Mouse (Mus musculus): ENCODE results near the gene Rnf180. TPM values are rescaled to one million over a fixed set of nuclear protein-coding genes. Genes with fewer than 3 reads are reported as not detected.

The Rnf180 gene
- total and polyA plus RNA-seq, 2 experiments, result 0.20 to 0.74 TPM

- no peak overlapping the region for H3K27ac ChIP-seq (replicated peaks; ENCODE audit: insufficient read depth, low read depth, low read length)
- TF ChIP-seq POLR2A (IDR thresholded peaks at IDR 0.05; ENCODE audit: extremely low read depth, insufficient read depth, low read length) (no peak), CTCF (IDR thresholded peaks at IDR 0.05; ENCODE audit: low read depth, low read length) (no peak)
- H3K36me3 ChIP-seq (ENCODE audit: control insufficient read depth, insufficient read depth, low read length), result no peaks in the 10 kb centered on the region
- no peaks in the 10 kb centered on the region for H3K4me1 ChIP-seq (ENCODE audit: control insufficient read depth, insufficient read depth, low read length)
- WGBS, result 30% methylated on average over 4 of the region's 4 CpGs
- H3K79me2 ChIP-seq (ENCODE audit: control insufficient read depth, insufficient read depth, low read length), result no peaks in the 10 kb centered on the region
- H3K27me3 ChIP-seq (ENCODE audit: control insufficient read depth, insufficient read depth, low read length), result peaks cover 11% of the 10 kb centered on the region
- no peak overlapping the region for H3K9ac ChIP-seq (ENCODE audit: low read depth, low read length)
- no peak overlapping the region for H3K4me3 ChIP-seq (ENCODE audit: insufficient read depth, low read depth, low read length)
- peak; percentile 3 for DNase-seq (ENCODE audit: extremely low read depth, low read depth, low spot score)
Observed at GRCm38 (mm10) chr13:105291816-105292215, 2.8 kb downstream of the Rnf180 start.

GRCm38 (mm10) chr13:105290594-105290993 lies 4.0 kb downstream of the Rnf180 start:
- WGBS, result 83% methylated on average over 2 of the region's 2 CpGs
- no peak for DNase-seq (ENCODE audit: extremely low read depth, low read depth, low spot score)
- no peaks in the 10 kb centered on the region for H3K79me2 ChIP-seq (ENCODE audit: control insufficient read depth, insufficient read depth, low read length)
- H3K4me1 ChIP-seq (ENCODE audit: control insufficient read depth, insufficient read depth, low read length), result no peaks in the 10 kb centered on the region
- H3K27me3 ChIP-seq (ENCODE audit: control insufficient read depth, insufficient read depth, low read length), result peaks cover 11% of the 10 kb centered on the region
- TF ChIP-seq CTCF (IDR thresholded peaks at IDR 0.05; ENCODE audit: low read depth, low read length) (no peak), POLR2A (IDR thresholded peaks at IDR 0.05; ENCODE audit: extremely low read depth, insufficient read depth, low read length) (no peak)
- no peak overlapping the region for H3K4me3 ChIP-seq (ENCODE audit: insufficient read depth, low read depth, low read length)
- no peaks in the 10 kb centered on the region for H3K36me3 ChIP-seq (ENCODE audit: control insufficient read depth, insufficient read depth, low read length)
- H3K27ac ChIP-seq (replicated peaks; ENCODE audit: insufficient read depth, low read depth, low read length), result no peak overlapping the region
- no peak overlapping the region for H3K9ac ChIP-seq (ENCODE audit: low read depth, low read length)

- 84% methylated on average over 5 of the region's 5 CpGs for WGBS
- Histone ChIP-seq H3K36me3 (ENCODE audit: control insufficient read depth, insufficient read depth, low read length) (no peaks in the 10 kb centered on the region), H3K79me2 (ENCODE audit: control insufficient read depth, insufficient read depth, low read length) (no peaks in the 10 kb centered on the region), H3K4me3 (ENCODE audit: insufficient read depth, low read depth, low read length) (no peak overlapping the region), H3K27ac (replicated peaks; ENCODE audit: insufficient read depth, low read depth, low read length) (no peak overlapping the region), H3K4me1 (ENCODE audit: control insufficient read depth, insufficient read depth, low read length) (no peaks in the 10 kb centered on the region), H3K27me3 (ENCODE audit: control insufficient read depth, insufficient read depth, low read length) (peaks cover 11% of the 10 kb centered on the region), H3K9ac (ENCODE audit: low read depth, low read length) (no peak overlapping the region)
- DNase-seq (ENCODE audit: extremely low read depth, low read depth, low spot score), result no peak
- TF ChIP-seq CTCF (IDR thresholded peaks at IDR 0.05; ENCODE audit: low read depth, low read length) (no peak), POLR2A (IDR thresholded peaks at IDR 0.05; ENCODE audit: extremely low read depth, insufficient read depth, low read length) (no peak)
Observed at GRCm38 (mm10) chr13:105290021-105290420, 4.6 kb downstream of the Rnf180 start.

- Histone ChIP-seq H3K27ac (replicated peaks; ENCODE audit: insufficient read depth, low read depth, low read length) (no peak overlapping the region), H3K79me2 (ENCODE audit: control insufficient read depth, insufficient read depth, low read length) (no peaks in the 10 kb centered on the region), H3K36me3 (ENCODE audit: control insufficient read depth, insufficient read depth, low read length) (no peaks in the 10 kb centered on the region), H3K27me3 (ENCODE audit: control insufficient read depth, insufficient read depth, low read length) (no peaks in the 10 kb centered on the region), H3K4me1 (ENCODE audit: control insufficient read depth, insufficient read depth, low read length) (no peaks in the 10 kb centered on the region; the same call in 1 of the 2 replicates), H3K9ac (ENCODE audit: low read depth, low read length) (no peak overlapping the region), H3K4me3 (ENCODE audit: insufficient read depth, low read depth, low read length) (no peak overlapping the region)
- 86% methylated on average over 8 of the region's 8 CpGs for WGBS
- DNase-seq (ENCODE audit: extremely low read depth, low read depth, low spot score), result no peak
- TF ChIP-seq CTCF (IDR thresholded peaks at IDR 0.05; ENCODE audit: low read depth, low read length) (no peak), POLR2A (IDR thresholded peaks at IDR 0.05; ENCODE audit: extremely low read depth, insufficient read depth, low read length) (no peak)
Observed at GRCm38 (mm10) chr13:105279397-105280018, 15.1 kb downstream of the Rnf180 start.

- Histone ChIP-seq H3K79me2 (ENCODE audit: control insufficient read depth, insufficient read depth, low read length) (no peaks in the 10 kb centered on the region), H3K9ac (ENCODE audit: low read depth, low read length) (no peak overlapping the region), H3K4me3 (ENCODE audit: insufficient read depth, low read depth, low read length) (no peak overlapping the region), H3K36me3 (ENCODE audit: control insufficient read depth, insufficient read depth, low read length) (no peaks in the 10 kb centered on the region), H3K27ac (replicated peaks; ENCODE audit: insufficient read depth, low read depth, low read length) (no peak overlapping the region), H3K27me3 (ENCODE audit: control insufficient read depth, insufficient read depth, low read length) (no peaks in the 10 kb centered on the region), H3K4me1 (ENCODE audit: control insufficient read depth, insufficient read depth, low read length) (no peaks in the 10 kb centered on the region)
- no peak for TF ChIP-seq POLR2A (IDR thresholded peaks at IDR 0.05; ENCODE audit: extremely low read depth, insufficient read depth, low read length)
- no peak for TF ChIP-seq CTCF (IDR thresholded peaks at IDR 0.05; ENCODE audit: low read depth, low read length)
- 90% methylated on average over 8 of the region's 8 CpGs for WGBS
- DNase-seq (ENCODE audit: extremely low read depth, low read depth, low spot score), result no peak
Observed at GRCm38 (mm10) chr13:105270394-105271094, 24.1 kb downstream of the Rnf180 start.

- DNase-seq (ENCODE audit: extremely low read depth, low read depth, low spot score), result peak; percentile 18
- WGBS, result 54% methylated on average over 6 of the region's 6 CpGs
- no peak overlapping the region for H3K27ac ChIP-seq (replicated peaks; ENCODE audit: insufficient read depth, low read depth, low read length)
- no peaks in the 10 kb centered on the region for H3K27me3 ChIP-seq (ENCODE audit: control insufficient read depth, insufficient read depth, low read length)
- no peak overlapping the region for H3K9ac ChIP-seq (ENCODE audit: low read depth, low read length)
- no peak overlapping the region for H3K4me3 ChIP-seq (ENCODE audit: insufficient read depth, low read depth, low read length)
- no peaks in the 10 kb centered on the region for H3K79me2 ChIP-seq (ENCODE audit: control insufficient read depth, insufficient read depth, low read length)
- H3K4me1 ChIP-seq (ENCODE audit: control insufficient read depth, insufficient read depth, low read length), result no peaks in the 10 kb centered on the region
- H3K36me3 ChIP-seq (ENCODE audit: control insufficient read depth, insufficient read depth, low read length), result no peaks in the 10 kb centered on the region
- TF ChIP-seq POLR2A (IDR thresholded peaks at IDR 0.05; ENCODE audit: extremely low read depth, insufficient read depth, low read length), result no peak
- no peak for TF ChIP-seq CTCF (IDR thresholded peaks at IDR 0.05; ENCODE audit: low read depth, low read length)
Observed at GRCm38 (mm10) chr13:105267464-105267863, 27.2 kb downstream of the Rnf180 start.
